Mouse (Mus musculus) adrenal gland, adult (tissue): Measurements from ENCODE around the gene Dkk1.
"Not testable (repeated sequence)": the region's sequence is repeated elsewhere in the genome, so short reads cannot be mapped to it uniquely, and the experiment has no call there.

ENCODE experiments used
- DNase-seq, 2 experiments: peaks; one replicate each; pipeline ENCODE4 v3.0.0; 2022 to 2023; ENCODE audit warnings: low spot score in 1 of 2; ENCODE audit not compliant: inconsistent age in 2 of 2

Dkk1 gene

DNA sequence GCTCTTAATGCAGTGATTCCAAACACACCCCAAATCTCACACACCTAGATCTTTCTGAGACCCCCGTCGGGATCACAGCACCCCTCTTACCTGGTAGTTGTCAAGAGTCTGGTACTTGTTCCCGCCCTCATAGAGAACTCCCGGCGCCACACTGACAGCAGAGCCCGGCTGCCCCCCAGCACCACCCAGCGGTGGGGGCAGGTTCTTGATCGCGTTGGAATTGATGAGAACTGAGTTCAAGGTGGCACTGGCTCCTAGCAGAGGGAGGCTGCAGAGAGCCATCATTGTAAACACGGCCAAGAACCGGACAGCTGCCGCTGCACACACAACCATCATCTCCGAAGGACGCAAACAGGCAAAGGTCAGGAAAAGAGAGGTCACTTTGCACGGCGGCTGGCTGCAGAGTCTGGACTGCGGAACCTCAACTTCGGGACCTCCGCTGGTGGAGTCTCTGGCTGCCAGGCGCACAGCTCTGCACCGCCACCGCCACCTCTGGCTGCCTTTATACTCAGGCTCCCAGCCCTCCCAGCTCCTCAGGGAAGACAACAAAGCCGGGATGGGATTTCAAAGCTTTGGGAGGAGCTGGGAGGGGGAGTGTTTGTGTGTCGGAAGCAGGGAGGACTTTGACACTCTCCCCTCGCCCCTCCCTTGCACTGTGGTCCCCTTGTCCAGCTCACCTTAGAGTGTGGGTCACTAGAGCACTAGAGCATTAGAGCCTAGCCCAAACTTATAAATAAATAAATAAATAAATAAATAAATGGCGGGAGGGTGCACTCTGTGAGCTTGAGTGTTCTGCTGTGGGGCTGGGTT lies at the start of gene Dkk1:
TSS of gene Dkk1 (minus strand) at position 622 of the 810 bp plus-strand sequence.
- DNase-seq, result peak in 1 of 2 experiments; percentile 31

- no peak for DNase-seq
Measured at GRCm38 (mm10) chr19:30586366-30586765, 36.9 kb upstream of the Dkk1 start.

DNA sequence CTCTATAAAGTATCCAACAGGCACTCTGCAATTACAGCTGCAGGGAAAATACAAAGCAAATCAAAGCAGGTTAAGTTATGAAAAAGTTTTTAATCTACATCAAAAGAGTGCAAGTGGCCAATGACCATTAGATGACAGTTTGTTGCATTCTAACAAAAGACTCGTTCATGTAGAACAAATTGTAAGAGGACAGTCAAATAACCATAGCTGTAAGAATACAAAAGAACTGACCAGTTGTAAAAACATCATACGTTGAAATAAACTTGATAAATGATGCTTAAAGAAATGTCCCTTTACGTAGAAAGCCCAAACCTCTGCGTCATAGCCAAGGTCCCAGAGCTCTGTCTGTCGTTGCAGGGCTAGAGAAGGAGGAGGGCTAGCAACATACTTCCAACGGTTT lies 15.1 kb upstream of the Dkk1 start:
- no peak for DNase-seq

GRCm38 (mm10) chr19:30563876-30564275 lies 14.4 kb upstream of the Dkk1 start:
- no peak for DNase-seq

- DNase-seq, result no peak
Measured at GRCm38 (mm10) chr19:30558024-30558423, 8.6 kb upstream of the Dkk1 start.

- DNase-seq, result peak; percentile 23 to 87
Measured at GRCm38 (mm10) chr19:30554467-30554881, 5.0 kb upstream of the Dkk1 start.

GRCm38 (mm10) chr19:30553740-30554139 lies 4.3 kb upstream of the Dkk1 start:
- DNase-seq, result no peak

DNA sequence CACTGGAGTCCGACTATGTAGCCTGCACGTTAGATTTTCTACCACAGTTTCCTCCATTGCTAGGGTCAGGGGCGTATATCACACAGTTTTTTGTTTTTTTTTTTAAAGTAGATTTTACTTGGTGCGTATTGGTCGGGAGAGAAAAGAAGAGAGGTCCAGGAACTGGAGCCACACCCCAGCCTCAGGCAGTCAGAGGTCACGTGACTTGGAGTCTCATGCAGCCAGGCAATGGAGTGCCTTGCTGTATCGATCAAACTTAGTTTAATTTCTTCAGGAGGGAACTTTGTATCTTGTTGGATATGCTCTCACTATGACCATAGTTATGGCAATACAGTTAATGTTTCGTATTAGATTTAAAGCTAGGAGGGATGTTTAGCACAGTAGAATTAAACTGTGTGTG lies 2.8 kb upstream of the Dkk1 start:
- DNase-seq, result no peak

DNA sequence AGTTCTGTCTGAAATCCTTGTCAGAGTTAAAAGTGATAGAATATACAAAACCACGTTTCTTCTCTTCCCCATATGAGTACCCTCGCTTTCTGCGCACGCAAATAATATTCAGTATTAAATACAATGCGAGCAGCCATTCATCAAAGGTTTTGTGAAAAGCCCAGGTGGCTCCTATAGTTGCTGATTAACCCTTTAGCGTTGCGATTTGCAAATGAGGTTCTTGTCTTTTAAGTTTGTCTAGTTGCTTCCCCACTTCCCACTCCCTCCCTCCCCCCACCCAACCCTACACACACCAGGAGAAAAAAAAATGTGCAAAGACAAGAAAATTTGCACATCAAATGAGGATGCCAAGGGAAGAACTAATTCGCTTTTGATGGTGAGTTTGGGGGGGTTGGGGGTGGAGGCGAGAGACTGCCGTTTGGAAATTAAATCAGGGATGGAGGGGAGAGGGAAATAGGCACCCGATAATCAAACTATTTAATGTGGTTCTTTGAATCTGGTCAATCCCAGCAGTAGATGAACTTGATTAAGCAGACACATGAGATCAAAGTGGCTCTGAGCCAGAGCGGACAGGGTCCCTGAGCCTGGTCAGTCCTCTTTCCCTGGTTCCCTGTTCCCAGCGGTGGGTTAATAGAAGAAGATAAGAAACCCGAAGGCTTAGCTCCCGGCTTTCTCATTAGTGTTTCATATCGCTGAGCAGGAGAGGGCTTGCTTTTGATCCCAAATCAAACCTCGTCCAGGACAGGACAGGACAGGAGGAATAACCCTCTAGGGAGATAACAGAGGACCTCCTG lies 586 bp upstream of the Dkk1 start:
- DNase-seq, result no peak

DNA sequence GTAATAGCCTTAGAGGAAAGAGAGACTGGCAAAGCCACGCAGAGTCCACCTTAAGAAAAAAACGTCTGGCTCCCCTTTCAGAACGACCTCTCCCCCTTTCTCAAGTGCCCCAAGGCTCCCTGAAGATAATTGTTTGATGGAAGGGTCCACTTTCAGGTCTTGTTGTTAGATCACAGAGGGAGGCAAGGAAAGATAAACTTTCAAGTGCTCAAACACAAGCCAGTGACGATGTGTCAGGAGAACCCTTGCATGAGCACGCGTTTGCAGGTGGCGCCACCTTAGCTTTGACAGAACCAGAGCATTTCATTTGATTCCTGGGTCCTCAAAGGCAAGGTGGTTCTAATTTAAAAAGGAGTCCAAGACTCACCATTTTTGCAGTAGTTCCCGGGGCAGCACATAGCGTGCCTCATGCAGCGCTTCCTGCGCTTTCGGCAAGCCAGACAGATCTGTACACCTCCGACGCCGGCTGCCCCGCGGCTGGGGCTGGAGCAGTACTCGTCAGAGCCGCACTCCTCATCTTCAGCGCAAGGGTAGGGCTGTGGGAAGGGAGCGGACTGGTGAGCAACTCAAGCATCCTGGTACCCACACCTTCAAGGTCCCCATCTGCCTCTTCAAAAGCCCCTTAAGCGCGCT lies 938 bp downstream of the Dkk1 start:
- DNase-seq, result no peak

DNA sequence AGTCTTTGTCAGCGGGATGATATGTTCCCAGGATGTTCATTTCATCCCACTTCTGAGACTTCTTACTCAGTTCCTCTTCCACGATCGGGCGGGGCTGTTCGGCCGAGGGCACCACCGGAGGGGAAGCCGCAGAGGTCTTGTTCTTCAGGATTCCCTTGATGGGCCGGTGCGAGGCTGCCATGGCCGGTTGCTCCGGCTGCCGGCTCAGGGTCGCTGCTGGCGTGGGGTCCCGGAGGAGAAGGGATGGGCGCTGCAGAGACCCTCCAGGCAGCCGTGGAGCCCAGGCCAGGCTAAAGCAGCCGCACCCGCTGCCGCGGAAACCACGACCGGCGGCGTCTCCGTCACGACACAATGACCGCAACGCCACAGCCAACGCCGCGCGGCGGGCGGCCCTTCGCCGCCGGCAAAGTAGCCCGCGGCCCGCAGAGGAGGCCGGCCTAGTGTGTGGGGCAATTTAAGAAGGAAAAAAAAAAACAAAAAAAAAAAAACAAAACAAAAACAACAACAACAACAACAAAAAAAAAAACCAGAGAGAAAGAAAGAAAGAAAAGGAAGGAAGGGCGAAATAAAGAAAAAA lies 10.0 kb downstream of the Dkk1 start:
- DNase-seq, result not testable (repeated sequence)

- DNase-seq, result no peak
Measured at GRCm38 (mm10) chr19:30516771-30517170, 32.7 kb downstream of the Dkk1 start.

DNA sequence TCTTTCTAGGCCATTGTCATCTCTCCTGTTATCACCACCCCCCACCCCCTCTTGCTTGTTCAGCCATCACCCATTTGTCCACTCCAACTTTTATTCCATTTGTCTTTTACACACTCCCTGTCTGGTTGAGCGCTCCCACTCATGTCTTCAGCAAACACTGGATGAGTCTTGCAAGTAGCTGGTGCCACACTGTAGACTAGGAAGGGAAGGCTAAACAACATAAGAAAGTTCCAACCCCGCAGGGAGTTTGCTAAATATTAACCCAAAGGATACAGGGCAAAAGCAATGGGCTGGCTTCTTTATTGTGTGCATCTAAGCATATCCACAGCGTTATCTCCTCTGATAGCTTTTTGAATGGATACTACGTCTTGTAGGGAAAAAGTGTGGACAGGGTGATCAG lies 39.0 kb downstream of the Dkk1 start:
- no peak for DNase-seq

- DNase-seq, result no peak
Measured at GRCm38 (mm10) chr19:30505497-30505896, 44.0 kb downstream of the Dkk1 start.
